Mouse (Mus musculus) small intestine, adult 2 months (tissue): ENCODE data around the gene Rps23.

Experiments used
- CTCF ChIP-seq: fragments of 200-500 bp; IDR thresholded peaks from 2 replicates; pipeline ENCODE4 v1.5.1; 2012; ENCODE audit warnings: low read depth, mild to moderate bottlenecking, control low read depth, inconsistent platforms, low read length, moderate library complexity, mixed read lengths; ENCODE audit not compliant: insufficient replicate concordance, insufficient read length; ENCODE audit errors: extremely low read depth
- POLR2A ChIP-seq: fragments of 200-500 bp; IDR thresholded peaks from 2 replicates; pipeline ENCODE4 v1.6.1; 2012; ENCODE audit warnings: low read depth, mild to moderate bottlenecking, control low read depth, inconsistent platforms, low read length, moderate library complexity

GRCm38 (mm10) chr13:90958894-90959293, 36.1 kb downstream of the Rps23 start:
- TF ChIP-seq POLR2A (no peak), CTCF (no peak)
